Mouse (Mus musculus): ENCODE measurements around the gene Rflna. TPM values are rescaled to one million over a fixed set of nuclear protein-coding genes. Genes with fewer than 3 reads are reported as not detected.

Rflna gene
- polyA plus RNA-seq, 1 experiment from 2014 or later, result 0.21 TPM

GRCm38 (mm10) chr5:125016421-125017242 lies 13.6 kb downstream of the Rflna start:
- Histone ChIP-seq H3K4me1 (ENCODE audit: control insufficient read depth, low read depth, low read length) (no peaks in the 10 kb centered on the region), H3K4me2 (ENCODE audit: low read depth, low read length) (no peak overlapping the region), H3K4me3 (ENCODE audit: low read depth, low read length) (no peak overlapping the region), H3K9ac (ENCODE audit: low read depth, low read length) (no peak overlapping the region), H3K9me3 (replicated peaks; ENCODE audit: control insufficient read depth, low read length) (no peaks in the 10 kb centered on the region), H3K27me3 (ENCODE audit: control insufficient read depth, insufficient read depth, low read depth, low read length) (no peaks in the 10 kb centered on the region), H3K36me3 (ENCODE audit: control insufficient read depth, insufficient read depth) (no peaks in the 10 kb centered on the region), H3K27ac (ENCODE audit: low read length) (no peak overlapping the region)
- WGBS (ENCODE audit: insufficient replicate concordance), result 83% methylated on average over 17 of the region's 17 CpGs
- no peak for ATAC-seq (ENCODE audit: low read depth)

- Histone ChIP-seq H3K27ac (ENCODE audit: low read length) (no peak overlapping the region), H3K4me3 (ENCODE audit: low read depth, low read length) (no peak overlapping the region), H3K9me3 (replicated peaks; ENCODE audit: control insufficient read depth, low read length) (no peaks in the 10 kb centered on the region), H3K4me1 (ENCODE audit: control insufficient read depth, low read depth, low read length) (no peaks in the 10 kb centered on the region), H3K36me3 (ENCODE audit: control insufficient read depth, insufficient read depth) (no peaks in the 10 kb centered on the region), H3K9ac (ENCODE audit: low read depth, low read length) (no peak overlapping the region), H3K4me2 (ENCODE audit: low read depth, low read length) (no peak overlapping the region), H3K27me3 (ENCODE audit: control insufficient read depth, insufficient read depth, low read depth, low read length) (no peaks in the 10 kb centered on the region)
- 80% methylated on average over 15 of the region's 15 CpGs for WGBS (ENCODE audit: insufficient replicate concordance)
- ATAC-seq (ENCODE audit: low read depth), result no peak
Observed at GRCm38 (mm10) chr5:125017332-125017731, 14.3 kb downstream of the Rflna start.

GRCm38 (mm10) chr5:125019099-125019498 lies 16.1 kb downstream of the Rflna start:
- Histone ChIP-seq H3K27ac (ENCODE audit: low read length) (no peak overlapping the region), H3K4me1 (ENCODE audit: control insufficient read depth, low read depth, low read length) (no peaks in the 10 kb centered on the region), H3K27me3 (ENCODE audit: control insufficient read depth, insufficient read depth, low read depth, low read length) (no peaks in the 10 kb centered on the region), H3K36me3 (ENCODE audit: control insufficient read depth, insufficient read depth) (peaks cover 5% of the 10 kb centered on the region), H3K9ac (ENCODE audit: low read depth, low read length) (no peak overlapping the region), H3K4me3 (ENCODE audit: low read depth, low read length) (no peak overlapping the region), H3K4me2 (ENCODE audit: low read depth, low read length) (no peak overlapping the region), H3K9me3 (replicated peaks; ENCODE audit: control insufficient read depth, low read length) (no peaks in the 10 kb centered on the region)
- ATAC-seq (ENCODE audit: low read depth), result no peak
- 77% methylated on average over 5 of the region's 5 CpGs for WGBS (ENCODE audit: insufficient replicate concordance)

GRCm38 (mm10) chr5:125021298-125021697 lies 18.3 kb downstream of the Rflna start:
- H3K9ac ChIP-seq (ENCODE audit: low read depth, low read length), result no peak overlapping the region
- no peaks in the 10 kb centered on the region for H3K27me3 ChIP-seq (ENCODE audit: control insufficient read depth, insufficient read depth, low read depth, low read length)
- H3K4me2 ChIP-seq (ENCODE audit: low read depth, low read length), result no peak overlapping the region
- 78% methylated on average over 11 of the region's 11 CpGs for WGBS (ENCODE audit: insufficient replicate concordance)
- no peak overlapping the region for H3K27ac ChIP-seq (ENCODE audit: low read length)
- no peak for ATAC-seq (ENCODE audit: low read depth)
- no peaks in the 10 kb centered on the region for H3K9me3 ChIP-seq (replicated peaks; ENCODE audit: control insufficient read depth, low read length)
- H3K36me3 ChIP-seq (ENCODE audit: control insufficient read depth, insufficient read depth), result peaks cover 8% of the 10 kb centered on the region
- H3K4me1 ChIP-seq (ENCODE audit: control insufficient read depth, low read depth, low read length), result no peaks in the 10 kb centered on the region
- H3K4me3 ChIP-seq (ENCODE audit: low read depth, low read length), result no peak overlapping the region

GRCm38 (mm10) chr5:125024002-125024401 lies 21.0 kb downstream of the Rflna start:
- H3K27ac ChIP-seq (ENCODE audit: low read length), result no peak overlapping the region
- no peaks in the 10 kb centered on the region for H3K4me1 ChIP-seq (ENCODE audit: control insufficient read depth, low read depth, low read length)
- no peak for ATAC-seq (ENCODE audit: low read depth)
- no peak overlapping the region for H3K4me2 ChIP-seq (ENCODE audit: low read depth, low read length)
- H3K4me3 ChIP-seq (ENCODE audit: low read depth, low read length), result no peak overlapping the region
- H3K9me3 ChIP-seq (replicated peaks; ENCODE audit: control insufficient read depth, low read length), result no peaks in the 10 kb centered on the region
- 83% methylated on average over 14 of the region's 14 CpGs for WGBS (ENCODE audit: insufficient replicate concordance)
- H3K27me3 ChIP-seq (ENCODE audit: control insufficient read depth, insufficient read depth, low read depth, low read length), result no peaks in the 10 kb centered on the region
- peaks cover 19% of the 10 kb centered on the region for H3K36me3 ChIP-seq (ENCODE audit: control insufficient read depth, insufficient read depth)
- no peak overlapping the region for H3K9ac ChIP-seq (ENCODE audit: low read depth, low read length)

GRCm38 (mm10) chr5:125028371-125028770 lies 25.4 kb downstream of the Rflna start:
- H3K27me3 ChIP-seq (ENCODE audit: control insufficient read depth, insufficient read depth, low read depth, low read length), result no peaks in the 10 kb centered on the region
- no peak overlapping the region for H3K27ac ChIP-seq (ENCODE audit: low read length)
- no peak overlapping the region for H3K4me2 ChIP-seq (ENCODE audit: low read depth, low read length)
- ATAC-seq (ENCODE audit: low read depth), result no peak
- no peak overlapping the region for H3K9ac ChIP-seq (ENCODE audit: low read depth, low read length)
- peaks cover 16% of the 10 kb centered on the region for H3K36me3 ChIP-seq (ENCODE audit: control insufficient read depth, insufficient read depth)
- WGBS (ENCODE audit: insufficient replicate concordance), result 82% methylated on average over 14 of the region's 15 CpGs
- no peaks in the 10 kb centered on the region for H3K4me1 ChIP-seq (ENCODE audit: control insufficient read depth, low read depth, low read length)
- H3K4me3 ChIP-seq (ENCODE audit: low read depth, low read length), result no peak overlapping the region
- H3K9me3 ChIP-seq (replicated peaks; ENCODE audit: control insufficient read depth, low read length), result no peaks in the 10 kb centered on the region

GRCm38 (mm10) chr5:125028911-125029310 lies 25.9 kb downstream of the Rflna start:
- no peak overlapping the region for H3K27ac ChIP-seq (ENCODE audit: low read length)
- H3K4me3 ChIP-seq (ENCODE audit: low read depth, low read length), result no peak overlapping the region
- WGBS (ENCODE audit: insufficient replicate concordance), result 92% methylated on average over 20 of the region's 20 CpGs
- H3K4me2 ChIP-seq (ENCODE audit: low read depth, low read length), result no peak overlapping the region
- ATAC-seq (ENCODE audit: low read depth), result no peak
- no peaks in the 10 kb centered on the region for H3K27me3 ChIP-seq (ENCODE audit: control insufficient read depth, insufficient read depth, low read depth, low read length)
- H3K4me1 ChIP-seq (ENCODE audit: control insufficient read depth, low read depth, low read length), result no peaks in the 10 kb centered on the region
- no peaks in the 10 kb centered on the region for H3K9me3 ChIP-seq (replicated peaks; ENCODE audit: control insufficient read depth, low read length)
- no peak overlapping the region for H3K9ac ChIP-seq (ENCODE audit: low read depth, low read length)
- H3K36me3 ChIP-seq (ENCODE audit: control insufficient read depth, insufficient read depth), result peaks cover 14% of the 10 kb centered on the region

- no peak overlapping the region for H3K4me3 ChIP-seq (ENCODE audit: low read depth, low read length)
- 42% methylated on average over 8 of the region's 8 CpGs for WGBS (ENCODE audit: insufficient replicate concordance)
- H3K4me2 ChIP-seq (ENCODE audit: low read depth, low read length), result no peak overlapping the region
- H3K9ac ChIP-seq (ENCODE audit: low read depth, low read length), result no peak overlapping the region
- ATAC-seq (ENCODE audit: low read depth), result peak; percentile 46; the same call in 1 of the 2 replicates
- H3K27ac ChIP-seq (ENCODE audit: low read length), result no peak overlapping the region
- no peaks in the 10 kb centered on the region for H3K9me3 ChIP-seq (replicated peaks; ENCODE audit: control insufficient read depth, low read length)
- no peaks in the 10 kb centered on the region for H3K27me3 ChIP-seq (ENCODE audit: control insufficient read depth, insufficient read depth, low read depth, low read length)
- peaks cover 7% of the 10 kb centered on the region; the same call in 1 of the 2 replicates for H3K4me1 ChIP-seq (ENCODE audit: control insufficient read depth, low read depth, low read length)
- H3K36me3 ChIP-seq (ENCODE audit: control insufficient read depth, insufficient read depth), result no peaks in the 10 kb centered on the region; the same call in 1 of the 2 replicates
Observed at GRCm38 (mm10) chr5:125036483-125036882, 33.5 kb downstream of the Rflna start.

GRCm38 (mm10) chr5:125039377-125040027 lies 36.5 kb downstream of the Rflna start:
- H3K27me3 ChIP-seq (ENCODE audit: control insufficient read depth, insufficient read depth, low read depth, low read length), result no peaks in the 10 kb centered on the region
- H3K36me3 ChIP-seq (ENCODE audit: control insufficient read depth, insufficient read depth), result 0 out of 2 replicates have a peak, but pooled peaks cover 2% of the 10 kb centered on the region
- no peak overlapping the region for H3K27ac ChIP-seq (ENCODE audit: low read length)

More at GRCm38 (mm10) chr5:125039377-125040027, 36.5 kb downstream of the Rflna start:
- peaks cover 7% of the 10 kb centered on the region; the same call in 1 of the 2 replicates for H3K4me1 ChIP-seq (ENCODE audit: control insufficient read depth, low read depth, low read length)
- no peak overlapping the region for H3K9ac ChIP-seq (ENCODE audit: low read depth, low read length)
- no peak for ATAC-seq (ENCODE audit: low read depth)
- no peak overlapping the region for H3K4me3 ChIP-seq (ENCODE audit: low read depth, low read length)
- H3K9me3 ChIP-seq (replicated peaks; ENCODE audit: control insufficient read depth, low read length), result no peaks in the 10 kb centered on the region
- H3K4me2 ChIP-seq (ENCODE audit: low read depth, low read length), result no peak overlapping the region
- 81% methylated on average over 8 of the region's 8 CpGs for WGBS (ENCODE audit: insufficient replicate concordance)
